Mouse (Mus musculus) liver, adult 2 months (tissue): Measurements from ENCODE around the gene Ppp6r2. TPM values are rescaled to one million over a fixed set of nuclear protein-coding genes. Genes with fewer than 3 reads are reported as not detected.

ENCODE experiments used
- DNase-seq: peaks from one replicate; pipeline ENCODE4 v3.0.0-alpha.2; 2011; ENCODE audit warnings: low read depth, low spot score; ENCODE audit errors: extremely low read depth
- H3K27ac ChIP-seq: fragments of 200-500 bp; replicated peaks from 2 replicates; pipeline ENCODE4 v1.5.1; 2012; ENCODE audit warnings: low read depth, mild to moderate bottlenecking, control low read depth, inconsistent platforms, low read length; ENCODE audit not compliant: insufficient read depth
- H3K27me3 ChIP-seq: fragments of 200-500 bp; 2 replicates; pipeline ENCODE4 v1.6.1; 2012; ENCODE audit warnings: mild to moderate bottlenecking, moderate library complexity, low read length, inconsistent platforms; ENCODE audit not compliant: control insufficient read depth, insufficient read depth
- H3K36me3 ChIP-seq: fragments of 200-500 bp; 2 replicates; pipeline ENCODE4 v1.6.1; 2012; ENCODE audit warnings: low read length, inconsistent platforms; ENCODE audit not compliant: control insufficient read depth, insufficient read depth
- H3K4me1 ChIP-seq: fragments of 200-500 bp; 2 replicates; pipeline ENCODE4 v1.6.1; 2011; ENCODE audit warnings: low read length; ENCODE audit not compliant: control insufficient read depth, insufficient read depth
- H3K4me3 ChIP-seq: fragments of 200-500 bp; 2 replicates; pipeline ENCODE4 v1.5.1; 2011; ENCODE audit warnings: low read depth, mild to moderate bottlenecking, control low read depth, low read length, moderate library complexity; ENCODE audit not compliant: insufficient read depth
- H3K79me2 ChIP-seq: fragments of 200-500 bp; 2 replicates; pipeline ENCODE4 v1.6.1; 2012; ENCODE audit warnings: inconsistent platforms, mild to moderate bottlenecking, low read length, moderate library complexity; ENCODE audit not compliant: control insufficient read depth, insufficient read depth
- H3K9ac ChIP-seq: fragments of 200-500 bp; 2 replicates; pipeline ENCODE4 v1.6.1; 2012; ENCODE audit warnings: low read depth, mild to moderate bottlenecking, control low read depth, inconsistent platforms, low read length
- CTCF ChIP-seq: fragments of 200-500 bp; IDR thresholded peaks from 2 replicates; pipeline ENCODE4 v1.5.1; 2011; ENCODE audit warnings: low read depth, low read length, control low read depth
- POLR2A ChIP-seq: fragments of 200-500 bp; IDR thresholded peaks from 2 replicates; pipeline ENCODE4 v1.6.1; 2011; ENCODE audit warnings: low read length, control low read depth; ENCODE audit not compliant: insufficient read depth; ENCODE audit errors: extremely low read depth
- WGBS: fragments of 180-500 bp; shearing (Covaris S2); methylation state at CpG from one replicate; pipeline ENCODE4 v1.1.7; 2018; 5-methylcytosine and 5-hydroxymethylcytosine counted together
- polyA plus RNA-seq: library from polyadenylated mRNA; depleted of rRNA; stranded (reverse); fragments of >200 nt; gene quantifications from 2 replicates; pipeline ENCODE4 v1.2.3, GENCODE M21; 2012
- total RNA-seq: library from RNA; depleted of rRNA; stranded (reverse); fragments of >200 nt; gene quantifications from 2 replicates; pipeline ENCODE4 v1.2.3, GENCODE M21; 2014

Ppp6r2 gene
- total and polyA plus RNA-seq, 2 experiments: 43.9 to 115 TPM

DNA sequence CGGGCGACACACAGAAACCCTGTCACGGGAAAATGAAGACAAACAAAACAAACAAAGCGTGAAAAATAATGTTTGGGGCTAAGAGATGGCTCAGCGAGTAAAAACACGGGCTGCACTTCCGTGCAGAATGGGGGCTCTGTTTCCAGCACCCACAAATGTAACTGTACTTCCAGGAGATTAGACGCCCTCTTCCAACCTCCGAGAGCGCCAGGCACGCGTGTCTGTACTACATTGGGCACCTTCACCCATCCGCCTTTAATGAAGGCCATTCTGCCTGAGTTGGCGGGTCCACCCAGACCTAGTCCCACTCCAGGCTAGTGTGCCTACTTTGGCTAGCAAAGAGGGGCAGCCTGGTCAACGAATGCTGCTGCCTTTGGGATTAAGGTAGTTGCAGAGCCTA lies 14.3 kb upstream of the Ppp6r2 start:
- Histone ChIP-seq H3K4me1 (peaks cover 6% of the 10 kb centered on the region; the same call in 1 of the 2 replicates), H3K27ac (peak overlapping the region; percentile 63), H3K27me3 (no peaks in the 10 kb centered on the region), H3K4me3 (peak overlapping the region; percentile 84; the same call in 1 of the 2 replicates), H3K79me2 (no peaks in the 10 kb centered on the region), H3K9ac (peak overlapping the region; percentile 52; the same call in 1 of the 2 replicates), H3K36me3 (no peaks in the 10 kb centered on the region)
- no peak for DNase-seq
- no peak for TF ChIP-seq CTCF
- no peak for TF ChIP-seq POLR2A
- 60% methylated on average over 15 of the region's 15 CpGs for WGBS

DNA sequence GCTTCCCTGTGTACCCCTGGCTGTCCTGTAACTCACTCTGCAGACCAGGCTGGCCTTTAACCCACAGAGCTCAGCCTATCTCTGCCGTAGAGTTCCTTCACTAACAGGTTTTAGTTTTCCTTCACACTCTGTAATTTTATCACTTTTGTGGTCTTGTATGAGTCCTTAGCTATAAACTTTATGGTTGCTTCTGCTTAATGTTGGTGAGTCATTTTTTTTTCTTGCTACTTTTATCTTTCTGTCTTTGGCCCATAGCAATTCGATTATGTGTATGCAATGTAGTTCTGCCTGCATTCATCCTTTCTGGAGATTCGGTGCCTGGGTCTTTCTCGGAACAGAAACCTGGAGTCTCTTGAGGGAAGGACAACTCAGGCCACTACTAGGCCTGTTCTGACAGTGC lies 3.9 kb upstream of the Ppp6r2 start:
- no peak for DNase-seq
- Histone ChIP-seq H3K79me2 (peaks cover 6% of the 10 kb centered on the region), H3K36me3 (no peaks in the 10 kb centered on the region), H3K9ac (no peak overlapping the region), H3K27me3 (no peaks in the 10 kb centered on the region), H3K27ac (no peak overlapping the region), H3K4me1 (peaks cover 3% of the 10 kb centered on the region), H3K4me3 (no peak overlapping the region)
- TF ChIP-seq POLR2A (no peak), CTCF (no peak)
- 81% methylated on average over 4 of the region's 4 CpGs for WGBS

DNA sequence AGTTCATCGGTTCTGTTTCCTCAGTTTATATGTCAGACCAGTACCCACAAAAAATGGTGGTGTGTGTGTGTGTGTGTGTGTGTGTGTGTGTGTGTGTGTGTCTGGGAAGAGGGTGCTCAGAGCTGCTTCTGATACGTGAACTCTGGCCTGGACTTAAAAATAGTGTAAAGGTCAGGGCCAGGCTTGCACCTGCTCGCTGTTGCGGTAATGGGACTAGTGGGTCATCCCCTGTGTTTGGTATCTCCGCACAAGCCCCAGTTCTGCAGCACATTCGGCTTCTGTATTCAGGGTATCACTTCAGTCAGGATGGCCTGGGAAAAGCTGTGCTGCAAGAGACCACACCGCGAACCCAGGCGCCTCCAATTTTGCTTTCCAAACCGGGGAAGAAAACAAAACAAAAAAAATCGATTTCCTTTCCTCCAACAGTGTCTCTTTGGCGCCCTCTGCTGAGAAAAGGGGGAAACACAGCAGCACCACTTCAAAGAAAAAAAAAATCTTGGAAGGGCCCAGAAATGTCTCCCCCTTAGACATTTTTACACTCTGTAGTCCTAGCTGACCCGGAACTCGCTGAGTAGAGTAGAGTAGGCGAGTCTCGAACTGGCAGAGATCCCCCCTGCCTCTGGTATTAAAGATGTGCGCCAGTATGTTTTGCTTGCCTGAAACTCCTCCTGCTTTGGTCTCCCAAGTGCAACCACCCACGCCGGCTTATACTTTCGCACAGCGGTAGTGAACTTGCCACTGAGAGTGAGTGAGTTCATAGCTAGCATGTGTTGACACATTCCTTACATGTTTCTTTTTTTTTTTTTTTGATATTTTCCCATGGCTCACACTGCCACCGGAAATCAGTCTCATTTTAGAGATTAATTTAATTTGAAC lies 1.2 kb upstream of the Ppp6r2 start:
- TF ChIP-seq POLR2A: no peak
- peak; percentile 26; the same call in 1 of the 2 replicates for TF ChIP-seq CTCF
- Histone ChIP-seq H3K79me2 (peaks cover 9% of the 10 kb centered on the region), H3K27me3 (no peaks in the 10 kb centered on the region)

DNA sequence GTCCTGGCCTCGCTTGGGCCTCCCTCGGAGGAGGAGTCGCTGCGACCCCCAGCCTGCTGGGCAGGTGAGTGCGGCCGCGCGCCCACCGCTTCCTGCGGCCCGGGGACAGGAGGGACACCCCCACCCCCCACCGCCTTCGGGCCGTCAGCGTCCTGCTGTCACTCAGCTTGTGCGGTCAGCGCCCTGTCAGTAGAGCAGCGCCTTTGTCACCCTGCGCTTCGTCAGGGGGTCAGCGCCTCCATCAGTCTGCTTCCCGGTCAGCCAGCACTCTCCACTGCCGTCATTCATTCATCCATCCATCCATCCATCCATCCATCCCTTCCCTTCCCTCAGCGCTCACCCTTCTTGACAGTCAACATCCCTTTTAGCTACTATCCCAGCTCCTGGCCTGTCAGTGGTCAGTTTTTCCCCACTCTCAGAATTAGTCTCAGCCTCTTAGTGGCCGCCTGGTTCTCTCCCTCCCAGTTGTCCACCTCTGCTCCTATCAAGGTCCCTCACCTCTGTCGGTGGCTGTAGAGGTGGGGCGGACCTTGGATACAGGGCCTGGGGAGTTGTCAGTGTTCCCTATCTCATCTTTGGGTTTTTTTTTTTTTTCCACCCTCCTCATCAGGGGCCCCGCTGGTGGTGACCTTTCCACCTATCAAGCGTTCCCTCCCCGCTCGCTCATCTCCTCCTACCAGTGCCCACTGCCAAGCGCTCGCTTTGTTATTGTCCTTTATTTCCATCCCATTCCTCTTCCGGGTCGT lies 536 bp downstream of the Ppp6r2 start:
- no peak for TF ChIP-seq POLR2A
- TF ChIP-seq CTCF: no peak
- Histone ChIP-seq H3K4me3 (peak overlapping the region; percentile 74), H3K27me3 (no peaks in the 10 kb centered on the region), H3K9ac (peak overlapping the region; percentile 98), H3K79me2 (peaks cover 13% of the 10 kb centered on the region), H3K4me1 (peaks cover 12% of the 10 kb centered on the region), H3K27ac (peak overlapping the region; percentile 85), H3K36me3 (peaks cover 2% of the 10 kb centered on the region; the same call in 1 of the 2 replicates)
- WGBS: 2% methylated on average over 35 of the region's 35 CpGs
- peak; percentile 47 for DNase-seq

More for the DNA sequence above, 1.2 kb upstream of the Ppp6r2 start:
- H3K4me3 ChIP-seq: peak overlapping the region; percentile 42; the same call in 1 of the 2 replicates
- 4% methylated on average over 22 of the region's 22 CpGs for WGBS
- peak; percentile 86 for DNase-seq
- peaks cover 10% of the 10 kb centered on the region for H3K4me1 ChIP-seq
- no peaks in the 10 kb centered on the region for H3K36me3 ChIP-seq
- H3K9ac ChIP-seq: peak overlapping the region; percentile 27
- H3K27ac ChIP-seq: peak overlapping the region; percentile 86

DNA sequence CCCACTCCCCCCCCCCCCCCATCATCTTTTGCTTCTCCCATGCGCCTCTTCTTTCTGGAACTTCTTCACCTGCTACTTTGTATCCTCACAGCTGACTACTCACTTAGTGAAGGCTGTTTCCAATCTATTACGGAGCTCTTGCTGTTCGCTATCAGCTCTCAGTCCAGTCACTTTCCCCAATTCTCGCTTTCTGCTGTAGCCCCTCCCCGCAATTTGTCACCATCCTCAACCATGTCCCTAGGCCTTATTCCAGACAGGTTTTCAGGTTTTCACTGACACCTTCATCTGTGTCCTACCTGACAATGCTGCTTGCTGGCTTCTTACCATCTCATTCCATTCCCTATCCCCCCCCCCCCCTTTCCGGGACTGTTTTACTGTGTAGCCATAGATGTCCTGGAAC lies 1.1 kb downstream of the Ppp6r2 start:
- no peaks in the 10 kb centered on the region for H3K27me3 ChIP-seq
- WGBS: 81% methylated on average over 6 of the region's 6 CpGs
- no peak for TF ChIP-seq POLR2A
- TF ChIP-seq CTCF: no peak
- peaks cover 2% of the 10 kb centered on the region; the same call in 1 of the 2 replicates for H3K36me3 ChIP-seq
- DNase-seq: no peak
- no peak overlapping the region for H3K27ac ChIP-seq
- peaks cover 12% of the 10 kb centered on the region for H3K4me1 ChIP-seq
- no peak overlapping the region for H3K4me3 ChIP-seq
- no peak overlapping the region for H3K9ac ChIP-seq
- H3K79me2 ChIP-seq: peaks cover 13% of the 10 kb centered on the region
